Mouse (Mus musculus): ENCODE results near the gene Prpf38a.

GRCm38 (mm10) chr4:108621504-108621903 lies 42.4 kb upstream of the Prpf38a start:
- TF ChIP-seq CTCF (IDR thresholded peaks at IDR 0.05) = peak; percentile 34
- no peak for TF ChIP-seq EP300 (IDR thresholded peaks at IDR 0.05)

Measured in lung, postnatal 0 days (tissue).